Mouse (Mus musculus): Measurements from ENCODE around the gene Prrc2c.
A peak's percentile ranks its signal among the peaks of the same experiment; 100 is the strongest.
"Not testable (repeated sequence)": the region's sequence is repeated elsewhere in the genome, so short reads cannot be mapped to it uniquely, and the experiment has no call there.

The Prrc2c gene

DNA sequence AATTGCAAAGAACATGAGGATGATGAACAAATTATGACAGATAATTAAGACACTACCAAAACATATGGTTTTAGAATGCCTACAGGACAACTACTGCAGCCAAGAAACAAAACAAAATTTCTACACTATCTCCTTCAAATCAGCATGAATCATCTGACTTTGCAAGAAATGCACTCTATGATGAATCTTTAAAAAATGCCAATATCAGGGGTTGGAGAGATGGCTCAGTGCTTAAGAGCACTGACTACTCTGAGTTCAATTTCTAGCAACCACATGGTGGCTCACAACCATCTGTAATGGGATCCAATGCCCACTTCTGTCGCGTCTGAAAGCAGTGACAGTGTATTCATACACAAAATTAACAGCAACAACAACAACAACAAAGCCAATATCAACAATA lies 46.6 kb downstream of the Prrc2c start:
- DNase-seq (ENCODE audit: low spot score in 2 of 2): no peak

DNA sequence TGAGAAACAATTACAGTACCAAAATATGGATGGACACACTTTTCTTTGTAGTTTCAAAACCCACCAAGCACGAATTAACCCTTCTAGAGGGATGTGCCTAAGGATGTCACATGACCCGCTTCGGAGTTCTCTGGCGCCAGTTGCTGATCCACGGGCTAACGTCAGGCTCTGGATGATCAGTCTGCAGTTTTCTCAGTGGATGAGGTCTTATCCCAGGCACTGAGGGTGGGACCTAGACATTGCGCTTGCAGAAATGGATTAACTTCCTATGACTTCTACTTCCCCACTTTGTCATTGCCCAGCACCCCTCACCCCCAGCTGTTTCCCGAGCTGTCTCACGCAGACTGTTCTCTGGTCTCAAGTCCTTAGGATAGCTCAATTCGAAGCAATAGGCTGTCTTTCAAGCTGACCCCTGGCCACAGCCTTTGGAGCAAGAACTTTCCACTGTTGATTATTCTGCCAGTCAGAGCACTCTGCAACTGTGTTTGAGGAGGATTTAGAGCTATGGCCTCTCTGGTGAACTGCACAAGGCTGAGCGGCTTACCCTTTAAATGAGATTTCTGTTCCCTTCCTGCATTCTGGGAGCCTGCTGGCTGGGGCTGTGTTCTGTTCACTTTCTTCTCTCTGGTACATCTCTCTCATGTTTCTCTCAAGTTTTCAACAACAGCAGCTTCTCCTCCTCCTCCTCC lies 74.7 kb downstream of the Prrc2c start:
- no peak for DNase-seq (ENCODE audit: low spot score in 2 of 2)

DNA sequence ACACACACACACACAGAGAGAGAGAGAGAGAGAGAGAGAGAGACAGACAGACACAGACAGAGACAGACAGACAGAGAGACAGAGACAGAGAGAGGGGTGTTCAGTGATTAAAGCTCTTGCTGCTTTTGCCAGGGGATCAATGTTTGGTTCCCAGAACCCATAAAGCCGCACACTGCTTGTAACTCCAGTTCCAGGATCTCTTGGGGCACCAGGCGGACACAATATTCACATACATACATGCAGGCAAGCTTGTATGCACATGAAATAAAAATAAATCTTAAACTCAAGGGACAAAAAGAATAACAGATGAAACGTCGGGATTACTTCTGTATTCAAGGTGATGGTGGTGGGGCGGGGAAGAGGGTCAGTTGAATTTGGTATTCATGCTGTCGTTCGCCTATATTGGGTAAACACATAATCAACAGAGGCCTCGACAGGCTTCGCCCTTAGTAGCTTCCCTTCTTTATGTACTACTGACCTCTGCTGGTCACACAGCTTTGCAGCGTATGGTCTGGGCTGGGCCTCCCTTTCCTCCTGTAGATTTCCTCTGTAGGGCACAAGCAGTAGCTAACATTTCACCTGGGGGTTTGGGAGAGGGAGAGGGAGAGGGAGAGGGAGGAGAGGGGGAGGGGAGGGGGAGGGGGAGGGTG lies 75.4 kb downstream of the Prrc2c start:
- DNase-seq (ENCODE audit: low spot score in 2 of 2): peak; percentile 24 to 39

- no peak for DNase-seq (ENCODE audit: low spot score in 2 of 2)
These were observed 80.0 kb downstream of the Prrc2c start for GRCm38 (mm10) chr1:162660276-162660860.

- no peak for DNase-seq (ENCODE audit: low spot score in 2 of 2)
These were observed 82.2 kb downstream of the Prrc2c start, which contains the start of gene Myocos for GRCm38 (mm10) chr1:162658119-162658518. Gene Myocos (minus strand): TSS chr1:162658219.

- no peak for DNase-seq (ENCODE audit: low spot score in 2 of 2)
These were observed 91.9 kb downstream of the Prrc2c start for GRCm38 (mm10) chr1:162648416-162648815.

GRCm38 (mm10) chr1:162646083-162646686 lies 94.2 kb downstream of the Prrc2c start:
- no peak for DNase-seq (ENCODE audit: low spot score in 2 of 2)

GRCm38 (mm10) chr1:162643752-162644151 lies 96.6 kb downstream of the Prrc2c start:
- peak in 1 of 2 experiments; percentile 76 for DNase-seq (ENCODE audit: low spot score in 2 of 2)

DNA sequence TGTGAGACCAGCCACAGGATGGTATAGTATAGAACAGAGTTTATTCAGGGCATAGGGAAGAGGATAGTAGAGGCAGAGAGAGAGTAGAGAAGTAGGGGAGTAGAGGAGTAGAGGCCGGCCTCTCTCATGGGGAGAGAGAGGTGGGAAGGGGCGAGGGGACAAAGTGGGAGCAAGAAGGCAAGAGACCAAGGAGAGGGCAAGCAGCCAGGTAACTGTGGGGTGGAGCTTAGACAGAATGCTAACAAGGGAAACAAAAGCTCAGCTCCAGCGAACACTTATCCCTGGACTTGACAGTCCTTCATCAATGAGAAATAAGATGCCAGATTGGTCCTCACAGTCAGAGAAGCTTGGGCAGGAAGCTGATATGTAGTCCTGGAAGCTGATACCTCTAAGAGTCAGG lies 97.8 kb downstream of the Prrc2c start:
- no peak for DNase-seq (ENCODE audit: low spot score in 2 of 2)

- DNase-seq (ENCODE audit: low spot score in 2 of 2): no peak
These were observed 100.5 kb downstream of the Prrc2c start for GRCm38 (mm10) chr1:162639861-162640260.

GRCm38 (mm10) chr1:162639051-162639750 lies 101.2 kb downstream of the Prrc2c start, which contains the start of gene Myoc:
Gene Myoc (plus strand): TSS chr1:162639155.
- DNase-seq (ENCODE audit: low spot score in 2 of 2): no peak

- DNase-seq (ENCODE audit: low spot score in 2 of 2): no peak
These were observed 101.8 kb downstream of the Prrc2c start for GRCm38 (mm10) chr1:162638535-162638934.

DNA sequence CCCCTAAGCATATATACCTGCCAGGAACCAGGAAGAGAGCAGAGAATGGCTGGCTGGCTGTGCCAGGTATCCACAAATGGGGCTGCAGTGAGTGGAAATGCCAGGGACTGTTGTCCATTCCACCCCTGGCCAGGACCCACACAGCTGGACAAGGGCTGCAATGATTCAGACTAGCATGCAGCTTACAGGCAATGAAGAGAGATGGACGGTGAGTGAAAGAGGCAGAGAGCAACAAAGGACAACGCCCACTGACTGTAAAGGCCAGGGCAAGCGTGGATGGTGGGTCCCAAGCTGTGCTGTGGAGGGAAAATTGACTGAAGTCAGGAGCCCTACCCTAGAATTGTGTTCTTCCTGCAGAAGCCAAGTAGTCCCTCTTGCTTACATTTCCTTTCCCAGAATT lies 103.8 kb downstream of the Prrc2c start:
- DNase-seq (ENCODE audit: low spot score in 2 of 2): no peak

GRCm38 (mm10) chr1:162635291-162635931 lies 104.9 kb downstream of the Prrc2c start:
- peak in 1 of 2 experiments; percentile 31 for DNase-seq (ENCODE audit: low spot score in 2 of 2)

DNA sequence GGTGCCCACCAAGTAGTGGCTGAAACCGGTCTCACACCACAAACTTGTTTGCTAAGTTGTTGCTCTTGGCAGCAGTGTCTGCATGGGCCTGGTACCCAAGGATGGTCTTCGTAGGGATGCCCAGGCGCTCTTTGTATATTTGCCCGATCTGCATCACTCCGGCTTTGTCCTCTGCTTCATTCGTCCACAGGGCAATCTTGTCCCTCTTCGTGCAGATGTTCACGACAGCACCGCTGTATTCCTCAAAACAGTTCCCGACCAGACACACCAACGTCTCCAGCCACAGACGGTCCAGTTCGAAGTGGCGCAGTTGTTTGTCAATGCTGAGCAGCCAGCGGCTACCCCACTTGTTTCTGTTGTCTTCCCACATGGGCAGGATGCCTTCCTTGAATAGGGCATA lies 112.0 kb downstream of the Prrc2c start:
- not testable (repeated sequence) for DNase-seq (ENCODE audit: low spot score in 2 of 2)

GRCm38 (mm10) chr1:162627821-162628220 lies 112.5 kb downstream of the Prrc2c start:
- DNase-seq (ENCODE audit: low spot score in 2 of 2): not testable (repeated sequence)

DNA sequence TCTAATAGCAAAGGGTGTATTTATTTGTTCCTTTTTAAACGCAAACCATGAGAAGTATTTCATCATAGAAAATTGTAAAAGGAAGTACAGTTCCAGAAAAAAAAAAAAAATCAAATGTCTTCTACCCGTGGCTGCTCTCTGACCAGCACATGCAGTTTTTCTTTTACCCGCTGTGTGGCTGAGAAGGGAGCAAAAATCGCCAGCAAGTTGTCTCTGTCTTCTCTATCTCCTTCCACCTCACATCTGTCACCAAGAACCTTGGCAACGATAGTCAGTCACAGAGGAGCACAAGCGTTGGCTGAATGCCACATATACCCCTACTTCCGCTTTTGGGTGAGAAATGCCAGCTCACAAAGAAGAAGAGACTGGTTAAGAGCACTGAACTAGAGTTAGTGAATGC lies 115.1 kb downstream of the Prrc2c start:
- DNase-seq (ENCODE audit: low spot score in 2 of 2): no peak

DNA sequence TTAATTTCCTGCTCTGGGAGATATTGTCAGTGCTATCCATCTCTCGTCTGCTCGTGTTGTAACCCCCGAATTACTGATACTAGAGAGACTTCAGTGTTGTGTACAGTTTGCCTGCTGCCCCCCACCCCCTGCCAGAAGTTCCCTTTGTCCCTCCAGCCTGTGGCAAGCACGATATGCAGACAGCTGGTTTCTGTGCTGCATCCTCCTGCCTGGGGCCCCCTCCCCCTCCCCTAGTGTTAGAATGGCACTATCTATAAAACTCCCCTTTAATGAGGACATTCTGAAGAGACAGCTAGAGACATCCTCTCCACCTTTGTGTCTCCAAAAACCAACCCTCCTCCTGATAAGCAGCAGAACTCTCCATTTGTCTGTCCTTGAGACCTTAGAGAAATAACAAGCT lies 116.5 kb downstream of the Prrc2c start:
- no peak for DNase-seq (ENCODE audit: low spot score in 2 of 2)

All from urinary bladder, adult 18-20 months (tissue).